Mouse (Mus musculus) liver, embryonic 14.5 days (tissue): Measurements from ENCODE around the gene Gpc4. TPM values are rescaled to one million over a fixed set of nuclear protein-coding genes. Genes with fewer than 3 reads are reported as not detected.
A peak's percentile ranks its signal among the peaks of the same experiment; 100 is the strongest.

ENCODE experiments used
- ATAC-seq: fragments of 200-750 bp; cut with Nextera tagmentation; 2 replicates; pipeline ENCODE4 v1.8.0; 2017; ENCODE audit warnings: moderate number of reproducible peaks, mild to moderate bottlenecking, moderate library complexity; ENCODE audit not compliant: insufficient read depth
- DNase-seq, 3 experiments: peaks; one replicate each; pipeline ENCODE4 v3.0.0-alpha.2; 2012 to 2013; ENCODE audit warnings: low read depth in 3 of 3, low spot score in 3 of 3
- H3K27ac ChIP-seq: fragments of 300-500 bp; sonication (generic); 2 replicates; pipeline ENCODE4 v1.5.1; 2014; ENCODE audit warnings: moderate library complexity, mild to moderate bottlenecking, control low read depth, inconsistent platforms
- H3K27me3 ChIP-seq: fragments of 300-500 bp; sonication (generic); 2 replicates; pipeline ENCODE4 v1.6.1; 2014; ENCODE audit warnings: mild to moderate bottlenecking, low read length, moderate library complexity; ENCODE audit not compliant: control insufficient read depth, insufficient read depth
- H3K36me3 ChIP-seq: fragments of 300-500 bp; sonication (generic); replicated peaks from 2 replicates; pipeline ENCODE4 v1.6.1; 2014; ENCODE audit warnings: low read depth; ENCODE audit not compliant: control insufficient read depth, insufficient read depth
- H3K4me1 ChIP-seq, 2 experiments: fragments of 200-500 bp in 1 of 2; fragments of 300-500 bp in 1 of 2; sonication (generic) in 1 of 2; replicated peaks; 2 replicates each; pipeline ENCODE4 v1.6.1; 2012 to 2014; ENCODE audit warnings: antibody characterized with exemption in 1 of 2, inconsistent platforms in 1 of 2, low read length in 1 of 2; ENCODE audit not compliant: control insufficient read depth in 2 of 2, insufficient read depth in 2 of 2
- H3K4me2 ChIP-seq: fragments of 300-500 bp; sonication (generic); 2 replicates; pipeline ENCODE4 v1.6.1; 2014; ENCODE audit warnings: low read depth, mild to moderate bottlenecking, control low read depth, moderate library complexity
- H3K4me3 ChIP-seq, 2 experiments: fragments of 200-500 bp in 1 of 2; fragments of 300-500 bp in 1 of 2; sonication (generic) in 1 of 2; 2 replicates each; pipeline ENCODE4 v1.5.1; 2012 to 2014; ENCODE audit warnings: low read depth in 2 of 2, low read length in 2 of 2, mild to moderate bottlenecking in 2 of 2, control low read depth in 1 of 2, inconsistent platforms in 1 of 2, moderate library complexity in 1 of 2; ENCODE audit not compliant: insufficient read depth in 1 of 2
- H3K9ac ChIP-seq: fragments of 300-500 bp; sonication (generic); replicated peaks from 2 replicates; pipeline ENCODE4 v1.6.1; 2014; ENCODE audit warnings: mild to moderate bottlenecking, control low read depth, moderate library complexity
- H3K9me3 ChIP-seq: fragments of 300-500 bp; sonication (generic); 2 replicates; pipeline ENCODE4 v1.6.1; 2016; ENCODE audit warnings: low read length, mixed read lengths; ENCODE audit not compliant: control insufficient read depth
- CTCF ChIP-seq: IDR thresholded peaks from 2 replicates; pipeline ENCODE4 v1.5.1; 2016; ENCODE audit warnings: antibody characterized with exemption, low read depth, control low read depth
- EP300 ChIP-seq: IDR thresholded peaks from 2 replicates; pipeline ENCODE4 v1.6.1; 2016; ENCODE audit warnings: antibody characterized with exemption, low read depth
- WGBS: fragments of 180-500 bp; shearing (Covaris S2); extraction: QIAGEN DNeasy Blood & Tissue Kit; methylation state at CpG from one replicate; pipeline ENCODE4 v1.1.7; 2014; ENCODE audit not compliant: insufficient replicate concordance; 5-methylcytosine and 5-hydroxymethylcytosine counted together
- polyA plus RNA-seq, 2 experiments: library from polyadenylated mRNA; depleted of rRNA in 1 of 2; stranded (reverse) in 1 of 2; unstranded in 1 of 2; fragments of >200 nt; fragmentation: Nextera tagmentation in 1 of 2; extraction: Ambion mirVana in 1 of 2; gene quantifications; 2 replicates each; pipeline versions ENCODE4 v1.2.1 to v1.2.3; 2012 to 2014

The Gpc4 gene
- polyA plus RNA-seq, 2 experiments: 3.2 to 4.2 TPM

GRCm38 (mm10) chrX:52155408-52155953 is 9.6 kb downstream of the Gpc4 start:
- H3K4me3 ChIP-seq: no peak overlapping the region
- H3K9ac ChIP-seq: no peak overlapping the region
- peaks cover 0 to 26% of the 10 kb centered on the region in 2 experiments; a peak in 2 of 4 replicates for H3K4me1 ChIP-seq
- H3K27ac ChIP-seq: no peak overlapping the region
- H3K9me3 ChIP-seq: no peaks in the 10 kb centered on the region
- H3K36me3 ChIP-seq: no peaks in the 10 kb centered on the region
- DNase-seq: no peak
- no peak for TF ChIP-seq CTCF
- no peak for TF ChIP-seq EP300
- 70% methylated on average over 7 of the region's 7 CpGs for WGBS
- no peak overlapping the region for H3K4me2 ChIP-seq
- no peak for ATAC-seq
- no peaks in the 10 kb centered on the region for H3K27me3 ChIP-seq

GRCm38 (mm10) chrX:52154821-52155220 is 10.2 kb downstream of the Gpc4 start:
- ATAC-seq (no peak), DNase-seq (no peak)
- Histone ChIP-seq H3K9ac (no peak overlapping the region), H3K9me3 (no peaks in the 10 kb centered on the region), H3K36me3 (no peaks in the 10 kb centered on the region), H3K4me1 (peaks cover 0 to 26% of the 10 kb centered on the region in 2 experiments; a peak in 2 of 4 replicates), H3K27ac (no peak overlapping the region), H3K27me3 (no peaks in the 10 kb centered on the region), H3K4me2 (no peak overlapping the region), H3K4me3 (no peak overlapping the region)
- WGBS: 74% methylated on average over 4 of the region's 4 CpGs
- TF ChIP-seq CTCF (no peak), EP300 (no peak)

GRCm38 (mm10) chrX:52153451-52153850 is 11.6 kb downstream of the Gpc4 start:
- Histone ChIP-seq H3K4me1 (peaks cover 0 to 26% of the 10 kb centered on the region in 2 experiments; a peak in 2 of 4 replicates), H3K9ac (no peak overlapping the region), H3K4me3 (no peak overlapping the region), H3K36me3 (no peaks in the 10 kb centered on the region), H3K9me3 (no peaks in the 10 kb centered on the region), H3K27ac (no peak overlapping the region), H3K27me3 (no peaks in the 10 kb centered on the region), H3K4me2 (no peak overlapping the region)
- DNase-seq: no peak
- TF ChIP-seq CTCF (no peak), EP300 (no peak)
- 61% methylated on average over 4 of the region's 4 CpGs for WGBS
- no peak for ATAC-seq

- H3K27me3 ChIP-seq: no peaks in the 10 kb centered on the region
- no peak overlapping the region for H3K4me3 ChIP-seq
- no peaks in the 10 kb centered on the region for H3K9me3 ChIP-seq
- 69% methylated on average over 5 of the region's 5 CpGs for WGBS
- H3K36me3 ChIP-seq: no peaks in the 10 kb centered on the region
- no peak overlapping the region for H3K27ac ChIP-seq
- ATAC-seq (no peak), DNase-seq (no peak)
- H3K4me1 ChIP-seq: peaks cover 0 to 26% of the 10 kb centered on the region in 2 experiments; a peak in 2 of 4 replicates
- H3K4me2 ChIP-seq: no peak overlapping the region
- TF ChIP-seq CTCF (no peak), EP300 (no peak)
- no peak overlapping the region for H3K9ac ChIP-seq
Observed at GRCm38 (mm10) chrX:52152961-52153360, 12.1 kb downstream of the Gpc4 start.

- Histone ChIP-seq H3K27me3 (no peaks in the 10 kb centered on the region), H3K4me1 (peaks cover 0 to 26% of the 10 kb centered on the region in 2 experiments; a peak in 2 of 4 replicates), H3K36me3 (no peaks in the 10 kb centered on the region), H3K4me3 (peak overlapping the region in 1 of 2 experiments; percentile 16; a peak in 1 of 4 replicates), H3K9me3 (no peaks in the 10 kb centered on the region), H3K4me2 (peak overlapping the region; percentile 53), H3K27ac (peak overlapping the region; percentile 37), H3K9ac (no peak overlapping the region; the same call in 1 of the 2 replicates)
- DNase-seq: no peak
- TF ChIP-seq CTCF (no peak), EP300 (peak; percentile 48)
- peak; percentile 85 for ATAC-seq
- 43% methylated on average over 5 of the region's 5 CpGs for WGBS
Observed at GRCm38 (mm10) chrX:52151555-52151954, 13.5 kb downstream of the Gpc4 start.
